Mouse (Mus musculus) liver, embryonic 11.5 days (tissue): Measurements from ENCODE around the gene Zfp442. TPM values are rescaled to one million over a fixed set of nuclear protein-coding genes. Genes with fewer than 3 reads are reported as not detected.
"Not testable (repeated sequence)": the region's sequence is repeated elsewhere in the genome, so short reads cannot be mapped to it uniquely, and the experiment has no call there.

ENCODE experiments used
- ATAC-seq: fragments of 200-750 bp; cut with Nextera tagmentation; replicated peaks from 2 replicates; pipeline ENCODE4 v1.8.0; 2017; ENCODE audit warnings: moderate number of reproducible peaks, mild to moderate bottlenecking, moderate TSS enrichment, moderate library complexity; ENCODE audit not compliant: low FRiP score
- DNase-seq: peaks from one replicate; pipeline ENCODE4 v3.0.0-alpha.2; 2017; ENCODE audit warnings: low spot score
- H3K27ac ChIP-seq: fragments of 300-500 bp; sonication (generic); 2 replicates; pipeline ENCODE4 v1.5.1; 2014; ENCODE audit warnings: mild to moderate bottlenecking, low read depth, low read length, control low read depth
- H3K27me3 ChIP-seq: fragments of 300-500 bp; sonication (generic); replicated peaks from 2 replicates; pipeline ENCODE4 v1.6.1; 2014; ENCODE audit warnings: low read length, mixed read lengths; ENCODE audit not compliant: control insufficient read depth, insufficient read depth
- H3K36me3 ChIP-seq: fragments of 300-500 bp; sonication (generic); 2 replicates; pipeline ENCODE4 v1.6.1; 2014; ENCODE audit warnings: mild to moderate bottlenecking, low read length, moderate library complexity, mixed read lengths; ENCODE audit not compliant: control insufficient read depth, insufficient read depth
- H3K4me1 ChIP-seq: fragments of 300-500 bp; sonication (generic); replicated peaks from 2 replicates; pipeline ENCODE4 v1.6.1; 2014; ENCODE audit warnings: low read length, mixed read lengths; ENCODE audit not compliant: control insufficient read depth, insufficient read depth
- H3K4me2 ChIP-seq: fragments of 300-500 bp; sonication (generic); 2 replicates; pipeline ENCODE4 v1.6.1; 2014; ENCODE audit warnings: mild to moderate bottlenecking, control low read depth, moderate library complexity
- H3K4me3 ChIP-seq: fragments of 300-500 bp; sonication (generic); 2 replicates; pipeline ENCODE4 v1.5.1; 2014; ENCODE audit warnings: low read depth, low read length, control low read depth
- H3K9ac ChIP-seq: fragments of 300-500 bp; sonication (generic); 2 replicates; pipeline ENCODE4 v1.6.1; 2014; ENCODE audit warnings: low read depth, low read length, control low read depth
- H3K9me3 ChIP-seq: fragments of 300-500 bp; sonication (generic); 2 replicates; pipeline ENCODE4 v1.6.1; 2016; ENCODE audit warnings: low read length, inconsistent platforms, mixed read lengths; ENCODE audit not compliant: control insufficient read depth
- WGBS: fragments of 180-500 bp; shearing (Covaris S2); extraction: QIAGEN DNeasy Blood & Tissue Kit; methylation state at CpG from one replicate; pipeline ENCODE4 v1.1.7; 2014; 5-methylcytosine and 5-hydroxymethylcytosine counted together
- polyA plus RNA-seq: library from polyadenylated mRNA; unstranded; fragments of >200 nt; fragmentation: Nextera tagmentation; extraction: Ambion mirVana; gene quantifications from 2 replicates; pipeline ENCODE4 v1.2.1, GENCODE M21; 2014

Zfp442 gene
- 3.1 and 4.0 TPM in 2 replicates for polyA plus RNA-seq

DNA sequence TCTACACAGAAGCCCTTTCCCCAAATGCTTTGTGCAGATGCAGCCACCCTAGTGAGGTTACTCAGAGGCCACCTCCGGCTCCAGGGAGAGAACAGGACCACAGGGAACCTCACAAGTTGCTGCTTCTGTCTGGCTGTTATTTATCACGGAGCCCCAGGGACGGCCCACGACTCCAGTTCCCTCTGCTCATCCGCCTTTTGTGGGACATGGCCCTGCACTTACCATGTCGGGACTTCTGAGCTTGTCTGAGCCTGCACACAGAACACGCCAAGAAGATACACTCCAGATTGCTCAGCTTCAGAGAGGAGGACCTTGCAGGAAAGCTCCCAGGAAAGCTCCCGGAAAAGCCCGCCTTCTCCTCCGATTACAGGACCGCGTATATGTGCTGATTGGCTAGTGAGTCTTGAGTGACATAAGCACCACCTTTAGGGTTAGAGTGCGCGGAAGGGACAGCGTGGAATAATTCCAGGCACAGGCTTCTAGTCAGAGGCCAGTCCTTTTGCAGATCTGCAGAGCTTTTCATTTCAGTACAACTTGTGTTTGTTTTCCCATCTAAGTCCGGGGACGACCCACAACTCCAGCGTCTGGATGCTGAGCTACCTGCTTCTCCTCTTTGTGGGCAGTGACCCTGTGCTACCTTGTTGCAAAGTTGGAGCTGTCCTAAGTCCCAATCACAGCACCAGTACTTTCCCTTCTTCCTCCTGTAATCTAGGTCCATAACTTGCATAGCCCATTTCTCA lies at the start of gene Zfp442:
Gene Zfp442, minus strand, starts transcription at position 307 of the 740 bp plus-strand sequence.
- not testable (repeated sequence) for H3K27ac ChIP-seq, H3K27me3 ChIP-seq, H3K9me3 ChIP-seq, H3K9ac ChIP-seq, H3K4me1 ChIP-seq, H3K36me3 ChIP-seq
- Histone ChIP-seq H3K4me2 (peak within 1 kb of the TSS; percentile 57), H3K4me3 (peak within 1 kb of the TSS; percentile 46)
- 0% methylated on average over 18 of the region's 18 CpGs for WGBS
- ATAC-seq: peak; percentile 97
- DNase-seq: peak; percentile 59

DNA sequence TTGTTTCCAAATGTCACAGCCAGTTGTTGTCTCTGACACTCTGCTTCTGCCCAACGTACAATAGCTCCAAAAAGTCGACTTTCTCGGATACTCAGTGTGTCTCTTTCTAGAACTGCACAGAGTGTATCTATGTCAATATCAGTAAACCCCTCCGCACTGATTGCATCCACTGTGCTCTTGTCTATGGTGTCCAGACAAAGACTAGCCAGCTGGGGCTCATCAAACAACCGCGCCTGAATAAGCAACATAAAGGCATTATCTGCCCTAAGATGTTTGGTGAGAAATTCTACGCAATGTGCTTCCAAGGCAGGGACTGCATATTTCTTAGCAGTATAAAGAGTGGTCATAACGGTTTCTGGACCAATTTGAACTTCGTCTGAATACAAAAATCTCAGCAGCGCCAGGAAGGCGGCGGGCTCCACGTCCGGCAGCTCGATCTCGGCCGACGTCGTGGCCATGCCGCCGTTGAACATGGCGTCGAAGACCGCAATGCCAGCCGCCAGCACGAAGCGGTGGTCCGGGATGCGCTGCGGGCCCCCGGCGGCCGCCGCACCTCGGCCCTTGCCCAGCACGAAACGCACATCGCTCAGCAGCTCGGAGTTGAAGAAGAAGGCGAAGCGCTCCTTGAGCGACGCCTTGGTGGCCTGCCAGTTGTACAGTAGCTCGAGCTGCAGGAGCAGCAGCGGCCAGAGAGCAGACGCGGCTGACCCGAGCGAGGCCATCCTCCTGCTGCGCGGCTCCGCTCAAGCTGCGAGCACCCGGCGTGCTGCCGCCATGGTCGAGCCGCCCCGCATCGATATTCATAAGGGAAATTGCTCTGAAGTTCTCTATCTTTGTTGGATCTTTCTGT lies 49.1 kb upstream of the Zfp442 start:
- not testable (repeated sequence) for ATAC-seq, H3K4me3 ChIP-seq, H3K9ac ChIP-seq, H3K4me1 ChIP-seq, H3K27me3 ChIP-seq, H3K9me3 ChIP-seq, H3K36me3 ChIP-seq, H3K27ac ChIP-seq, DNase-seq
- WGBS: 37% methylated on average over 60 of the region's 60 CpGs
- peak overlapping the region; percentile 44 for H3K4me2 ChIP-seq

DNA sequence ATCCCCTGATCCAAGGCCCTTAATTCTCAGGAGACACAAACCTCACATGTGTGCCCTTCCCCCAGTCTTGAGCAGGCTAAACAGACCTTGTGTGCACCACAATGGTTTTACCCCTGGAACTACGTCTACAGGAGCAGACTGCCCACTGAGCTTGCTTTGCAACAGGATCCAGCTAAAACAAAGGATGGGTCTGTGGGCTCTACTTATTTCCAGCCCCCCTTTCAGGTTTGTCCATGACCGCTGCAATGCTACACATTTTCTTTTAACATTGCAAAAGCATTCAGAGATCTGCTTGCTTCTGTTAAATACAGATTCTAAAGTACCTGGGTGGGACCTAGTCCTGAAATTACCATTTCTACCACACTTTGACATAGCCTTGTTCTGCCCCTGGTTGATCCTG lies 41.7 kb upstream of the Zfp442 start:
- no peak overlapping the region for H3K4me2 ChIP-seq
- no peak for DNase-seq
- H3K27me3 ChIP-seq: no peaks in the 10 kb centered on the region
- H3K36me3 ChIP-seq: no peaks in the 10 kb centered on the region
- no peaks in the 10 kb centered on the region for H3K4me1 ChIP-seq
- H3K27ac ChIP-seq: no peak overlapping the region
- 83% methylated on average over 2 of the region's 2 CpGs for WGBS
- no peak for ATAC-seq
- H3K9me3 ChIP-seq: no peaks in the 10 kb centered on the region
- H3K4me3 ChIP-seq: no peak overlapping the region
- H3K9ac ChIP-seq: no peak overlapping the region

- not testable (repeated sequence) for H3K9ac ChIP-seq, H3K36me3 ChIP-seq, H3K4me1 ChIP-seq, H3K4me2 ChIP-seq, H3K4me3 ChIP-seq, DNase-seq, H3K27ac ChIP-seq, H3K27me3 ChIP-seq, H3K9me3 ChIP-seq
- 57% methylated on average over 7 of the region's 8 CpGs for WGBS
- ATAC-seq: peak; percentile 59
Measured at GRCm38 (mm10) chr2:150484939-150485778, 33.9 kb upstream of the Zfp442 start, which contains the start of gene Zfp345. TSS of gene Zfp345 (minus strand) at chr2:150485091.

DNA sequence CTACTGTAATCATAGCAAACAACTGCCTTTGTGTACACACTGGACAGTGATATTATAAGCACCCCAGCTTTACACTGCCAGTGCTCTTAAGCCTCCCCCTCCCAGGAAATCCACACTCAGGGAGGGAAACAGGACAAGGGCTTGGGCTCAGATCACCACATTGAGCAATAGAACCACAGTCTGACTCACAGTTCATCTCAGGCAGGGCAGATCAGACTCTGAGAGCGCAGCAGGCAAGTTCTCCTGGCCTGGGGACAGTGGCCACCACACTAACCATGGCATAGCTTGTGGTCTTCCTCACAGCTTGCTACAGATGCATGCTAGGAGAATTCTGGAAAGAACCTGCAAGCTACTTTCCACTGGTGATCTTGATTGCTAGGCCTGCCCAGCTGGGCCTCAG lies 12.2 kb downstream of the Zfp442 start:
- 89% methylated on average over 1 of the region's 1 CpGs for WGBS
- peak; percentile 36; the same call in 1 of the 2 replicates for ATAC-seq
- H3K9ac ChIP-seq, H3K4me2 ChIP-seq, H3K27ac ChIP-seq, DNase-seq, H3K36me3 ChIP-seq, H3K4me3 ChIP-seq, H3K4me1 ChIP-seq, H3K27me3 ChIP-seq, H3K9me3 ChIP-seq: not testable (repeated sequence)

DNA sequence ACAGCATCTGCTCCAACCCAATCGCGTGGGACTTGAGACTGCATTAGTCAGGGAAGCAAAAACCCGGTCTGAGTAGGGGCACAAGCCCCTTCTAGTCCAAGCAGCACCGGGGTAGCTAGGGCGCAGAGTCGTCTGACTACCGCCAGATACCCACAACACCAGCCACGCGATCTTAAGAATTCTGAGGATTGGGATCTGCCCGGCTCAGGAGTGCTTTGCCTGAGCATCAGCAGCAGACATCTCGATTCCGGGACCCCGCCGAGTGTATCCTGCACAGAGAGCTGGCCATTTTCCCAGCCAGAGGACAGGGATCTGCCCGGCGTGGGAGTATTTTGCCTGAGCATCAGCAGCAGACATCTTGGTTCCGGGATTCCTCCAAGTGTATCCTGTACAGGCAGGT lies 39.1 kb downstream of the Zfp442 start:
- H3K9me3 ChIP-seq, H3K27me3 ChIP-seq, H3K4me3 ChIP-seq, H3K9ac ChIP-seq, ATAC-seq, DNase-seq, H3K4me2 ChIP-seq, H3K4me1 ChIP-seq, H3K36me3 ChIP-seq, H3K27ac ChIP-seq: not testable (repeated sequence)
- WGBS: 81% methylated on average over 17 of the region's 17 CpGs

- Histone ChIP-seq H3K4me1 (no peaks in the 10 kb centered on the region), H3K27ac (no peak overlapping the region), H3K4me3 (no peak overlapping the region), H3K36me3 (no peaks in the 10 kb centered on the region), H3K4me2 (no peak overlapping the region), H3K9me3 (no peaks in the 10 kb centered on the region), H3K27me3 (no peaks in the 10 kb centered on the region), H3K9ac (no peak overlapping the region)
- no peak for DNase-seq
- 70% methylated on average over 1 of the region's 1 CpGs for WGBS
- no peak for ATAC-seq
Measured at GRCm38 (mm10) chr2:150390198-150390597, 61.1 kb downstream of the Zfp442 start.

- not testable (repeated sequence) for H3K27me3 ChIP-seq, ATAC-seq, H3K4me3 ChIP-seq, H3K4me1 ChIP-seq, H3K9me3 ChIP-seq, DNase-seq, H3K4me2 ChIP-seq, H3K9ac ChIP-seq, H3K27ac ChIP-seq, H3K36me3 ChIP-seq
- 92% methylated on average over 19 of the region's 19 CpGs for WGBS
Measured at GRCm38 (mm10) chr2:150385553-150386106, 65.7 kb downstream of the Zfp442 start.
